10 mouse cellular contexts compared by ENCODE assay signal in genomic region chr15:97407496-97408454, GRCm38 (mm10).
DNase-seq lines count a peak whose midpoint lies in the region.
"Had no signal": no experiment of that assay in that cellular context is flagged by ENCODE, and none has a peak within 500 bp of the region (broad histone marks: within the 10 kb centered on the region; RNA-seq: fewer than 3 reads in every experiment).

No protein-coding gene starts in this region.

- no peaks in the 10 kb centered on the region for H3K36me3 ChIP-seq in midbrain, embryonic 10.5 days
- H3K36me3 ChIP-seq: midbrain, embryonic 12.5 days had no signal

- H3K27ac ChIP-seq in midbrain, embryonic 10.5 days (replicated peaks), result no peak overlapping the region
- H3K27ac ChIP-seq: hindbrain, postnatal 0 days; midbrain, embryonic 12.5 days had no signal

- H3K4me1 ChIP-seq in midbrain, embryonic 10.5 days, result 0 out of 2 replicates have a peak, but pooled peaks cover 3% of the 10 kb centered on the region
- H3K4me1 ChIP-seq: midbrain, embryonic 12.5 days had no signal

- WGBS in midbrain, embryonic 10.5 days, result 70% methylated on average over 17 of the region's 17 CpGs

- peak; percentile 16 to 19 for DNase-seq in layer of hippocampus, adult 18-20 months (ENCODE audit: low spot score in 2 of 2)
- DNase-seq in layer of hippocampus, postnatal 36 days, result no peak
- DNase-seq in brain, adult 2 months (ENCODE audit: low read depth, low spot score), result peak; percentile 79
- DNase-seq in frontal cortex, postnatal 36 days (ENCODE audit: low spot score in 2 of 2), result peak; percentile 30 to 48
- DNase-seq in right cerebral cortex, postnatal 25 days, result peak; percentile 30
- DNase-seq in midbrain, embryonic 10.5 days (ENCODE audit: low spot score), result no peak
- DNase-seq in retina, embryonic 14.5 days (ENCODE audit: low spot score), result no peak
- DNase-seq: thymus, postnatal 36 days had no signal

- H3K9me3 ChIP-seq in midbrain, embryonic 10.5 days (replicated peaks), result peaks cover 2% of the 10 kb centered on the region; the same call in 1 of the 2 replicates

- no peaks in the 10 kb centered on the region for H3K27me3 ChIP-seq in midbrain, embryonic 10.5 days (ENCODE audit: low read depth, poor library complexity, severe bottlenecking)
- H3K27me3 ChIP-seq: midbrain, embryonic 12.5 days had no signal

- H3K4me3 ChIP-seq in midbrain, embryonic 10.5 days, result no peak overlapping the region
- H3K4me3 ChIP-seq: midbrain, embryonic 12.5 days had no signal

Comparison
In these comparisons a context has a peak if more than half of its experiments do, and no peak if none do; other contexts are left out.
1. DNase-seq: peak in layer of hippocampus, adult 18-20 months (2 of 2), brain, adult 2 months (single experiment), frontal cortex, postnatal 36 days (2 of 2) and right cerebral cortex, postnatal 25 days (single experiment); none in layer of hippocampus, postnatal 36 days (0 of 2), midbrain, embryonic 10.5 days (single experiment) and retina, embryonic 14.5 days (single experiment).